Mouse (Mus musculus) hindbrain, embryonic 12.5 days (tissue): ENCODE measurements around the gene Rasal3. TPM values are rescaled to one million over a fixed set of nuclear protein-coding genes. Genes with fewer than 3 reads are reported as not detected.
A peak's percentile ranks its signal among the peaks of the same experiment; 100 is the strongest.

Experiments used
- ATAC-seq: fragments of 200-750 bp; cut with Nextera tagmentation; 2 replicates; pipeline ENCODE4 v1.8.0; 2017; ENCODE audit warnings: moderate TSS enrichment; ENCODE audit not compliant: low FRiP score
- H3K27ac ChIP-seq: fragments of 300-500 bp; sonication (generic); 2 replicates; pipeline ENCODE4 v1.5.1; 2016; ENCODE audit warnings: mild to moderate bottlenecking
- H3K27me3 ChIP-seq: fragments of 300-500 bp; sonication (generic); 2 replicates; pipeline ENCODE4 v1.6.1; 2016; ENCODE audit warnings: mild to moderate bottlenecking
- H3K36me3 ChIP-seq: fragments of 300-500 bp; sonication (generic); 2 replicates; pipeline ENCODE4 v1.6.1; 2016; ENCODE audit warnings: mild to moderate bottlenecking
- H3K4me1 ChIP-seq: fragments of 300-500 bp; sonication (generic); 2 replicates; pipeline ENCODE4 v1.6.1; 2016
- H3K4me2 ChIP-seq: fragments of 300-500 bp; sonication (generic); replicated peaks from 2 replicates; pipeline ENCODE4 v1.6.1; 2016; ENCODE audit warnings: mild to moderate bottlenecking
- H3K4me3 ChIP-seq: fragments of 300-500 bp; sonication (generic); 2 replicates; pipeline ENCODE4 v1.5.1; 2016; ENCODE audit warnings: mild to moderate bottlenecking
- H3K9ac ChIP-seq: fragments of 300-500 bp; sonication (generic); 2 replicates; pipeline ENCODE4 v1.6.1; 2016; ENCODE audit warnings: mild to moderate bottlenecking, moderate library complexity
- H3K9me3 ChIP-seq: fragments of 300-500 bp; sonication (generic); replicated peaks from 2 replicates; pipeline ENCODE4 v1.6.1; 2016; ENCODE audit warnings: mild to moderate bottlenecking
- WGBS: fragments of 180-500 bp; shearing (Covaris S2); methylation state at CpG from one replicate; pipeline ENCODE4 v1.1.7; 2016; 5-methylcytosine and 5-hydroxymethylcytosine counted together
- microRNA-seq: library from miRNA; unstranded; fragments of <30 nt; microRNA quantifications from one replicate; pipeline ENCODE4, GENCODE M21; 2017
- polyA plus RNA-seq: library from polyadenylated mRNA; unstranded; fragments of >200 nt; fragmentation: Nextera tagmentation; extraction: Ambion mirVana; gene quantifications from 2 replicates; pipeline ENCODE4 v1.2.1, GENCODE M21; 2016

The Rasal3 gene
- polyA plus RNA-seq, 1 experiment from 2014 or later: 0.39 TPM

DNA sequence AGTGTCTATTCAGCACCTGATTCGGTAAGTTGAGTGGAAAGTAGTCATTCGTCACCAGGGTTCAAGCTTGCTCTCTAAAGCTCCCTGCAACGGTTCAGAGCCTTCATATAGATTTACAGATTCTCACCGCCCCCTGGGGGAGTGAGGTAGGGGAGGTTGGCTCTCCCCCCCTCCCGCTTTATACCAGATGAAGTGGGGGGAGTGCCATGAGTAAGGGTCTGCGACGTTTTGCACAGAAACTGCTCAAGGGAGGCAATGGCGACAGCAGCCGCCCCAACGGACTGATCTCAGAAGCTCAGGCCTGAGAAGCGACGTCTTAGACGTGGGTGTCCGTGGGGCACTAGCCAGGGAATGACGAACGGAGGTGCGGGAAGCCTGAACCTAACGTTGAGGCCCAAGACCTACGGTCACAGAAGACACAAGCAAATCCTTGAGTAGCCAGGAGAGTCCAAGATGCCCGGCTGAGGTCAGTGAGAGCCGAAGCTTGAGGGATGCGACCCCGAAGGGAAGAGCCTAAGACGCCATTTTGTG is 53.5 kb downstream of the Rasal3 start:
- peak; percentile 38 for ATAC-seq
- peak overlapping the region; percentile 68 for H3K4me2 ChIP-seq
- peaks cover 11% of the 10 kb centered on the region for H3K36me3 ChIP-seq
- H3K4me1 ChIP-seq: peaks cover 26% of the 10 kb centered on the region
- no peaks in the 10 kb centered on the region for H3K27me3 ChIP-seq
- H3K4me3 ChIP-seq: peak overlapping the region; percentile 65
- peak overlapping the region; percentile 74 for H3K9ac ChIP-seq
- under 1% methylated on average over 24 of the region's 24 CpGs for WGBS
- H3K27ac ChIP-seq: peak overlapping the region; percentile 77
- H3K9me3 ChIP-seq: no peaks in the 10 kb centered on the region

- peak overlapping the region; percentile 68 for H3K4me2 ChIP-seq
- 12% methylated on average over 4 of the region's 4 CpGs for WGBS
- H3K27me3 ChIP-seq: no peaks in the 10 kb centered on the region
- H3K27ac ChIP-seq: peak overlapping the region; percentile 77; the same call in 1 of the 2 replicates
- H3K9ac ChIP-seq: peak overlapping the region; percentile 74
- H3K9me3 ChIP-seq: no peaks in the 10 kb centered on the region
- ATAC-seq: 0 out of 2 replicates have a peak, but pooled peaks have one; percentile 3
- peak overlapping the region; percentile 65 for H3K4me3 ChIP-seq
- peaks cover 10% of the 10 kb centered on the region for H3K36me3 ChIP-seq
- H3K4me1 ChIP-seq: peaks cover 21% of the 10 kb centered on the region
Measured at GRCm38 (mm10) chr17:32349037-32349732, 54.2 kb downstream of the Rasal3 start.

GRCm38 (mm10) chr17:32348406-32348805 is 55.0 kb downstream of the Rasal3 start:
- peaks cover 12% of the 10 kb centered on the region; the same call in 1 of the 2 replicates for H3K36me3 ChIP-seq
- WGBS: 86% methylated on average over 2 of the region's 2 CpGs
- H3K4me1 ChIP-seq: peaks cover 21% of the 10 kb centered on the region
- no peak for ATAC-seq
- no peaks in the 10 kb centered on the region for H3K27me3 ChIP-seq
- no peak overlapping the region for H3K27ac ChIP-seq
- 0 out of 2 replicates have a peak overlapping the region, but pooled peaks have one; percentile 0 for H3K9ac ChIP-seq
- H3K4me3 ChIP-seq: no peak overlapping the region
- 0 out of 2 replicates have a peak overlapping the region, but pooled peaks have one; percentile 68 for H3K4me2 ChIP-seq
- no peaks in the 10 kb centered on the region for H3K9me3 ChIP-seq

- no peak for ATAC-seq
- no peak overlapping the region for H3K27ac ChIP-seq
- H3K9ac ChIP-seq: no peak overlapping the region
- H3K27me3 ChIP-seq: no peaks in the 10 kb centered on the region
- no peaks in the 10 kb centered on the region for H3K4me1 ChIP-seq
- H3K4me2 ChIP-seq: no peak overlapping the region
- no peak overlapping the region for H3K4me3 ChIP-seq
- 89% methylated on average over 1 of the region's 1 CpGs for WGBS
- H3K36me3 ChIP-seq: peaks cover 49% of the 10 kb centered on the region
- no peaks in the 10 kb centered on the region for H3K9me3 ChIP-seq
Measured at GRCm38 (mm10) chr17:32341102-32341501, 62.3 kb downstream of the Rasal3 start.

Small RNA genes within 50 kb of the gene (microRNA-seq; reads per million reads assigned to microRNA genes)
- not detected for gene Gm22201

Other genes with a start within 250 kb of the Rasal3 start
- gene Notch3, start 236.7 kb downstream of the Rasal3 start, polyA plus RNA-seq: 23.6 TPM in 2 replicates
- 0.08 TPM in 1 of 2 replicates, not detected in the other for gene Ephx3, start 214.0 kb downstream of the Rasal3 start, polyA plus RNA-seq
- gene Brd4, start 118.9 kb downstream of the Rasal3 start, polyA plus RNA-seq: 108 and 112 TPM in 2 replicates
- gene Akap8, start 82.3 kb downstream of the Rasal3 start, polyA plus RNA-seq: 131 TPM in 2 replicates
- gene Akap8l, start 53.0 kb downstream of the Rasal3 start, polyA plus RNA-seq: 134 and 138 TPM in 2 replicates
- 45.6 and 52.2 TPM in 2 replicates for gene Wiz, start 14.1 kb downstream of the Rasal3 start, polyA plus RNA-seq
- 0.08 TPM in 1 of 2 replicates, not detected in the other for gene Pglyrp2, start 20.6 kb upstream of the Rasal3 start, polyA plus RNA-seq
- gene Cyp4f39, start 49.1 kb upstream of the Rasal3 start, polyA plus RNA-seq: 0.99 and 1.3 TPM in 2 replicates
- 11.7 and 13.3 TPM in 2 replicates for gene Cyp4f17, start 102.5 kb upstream of the Rasal3 start, polyA plus RNA-seq
- gene Cyp4f16, start 133.0 kb upstream of the Rasal3 start, polyA plus RNA-seq: 21.9 and 25.8 TPM in 2 replicates
- gene Cyp4f37, start 217.7 kb upstream of the Rasal3 start, polyA plus RNA-seq: not detected in 2 replicates